Mouse (Mus musculus) testis, adult 2 months (tissue): ENCODE measurements around the gene Folr2.

ENCODE experiments used
- CTCF ChIP-seq: fragments of 200-500 bp; IDR thresholded peaks from 2 replicates; pipeline ENCODE4 v1.5.1; 2012; ENCODE audit warnings: low read depth, mild to moderate bottlenecking, inconsistent platforms, low read length, moderate library complexity; ENCODE audit not compliant: control insufficient read depth, insufficient read depth, insufficient replicate concordance
- POLR2A ChIP-seq: fragments of 200-500 bp; IDR thresholded peaks from 2 replicates; pipeline ENCODE4 v1.6.1; 2012; ENCODE audit warnings: low read depth, mild to moderate bottlenecking, inconsistent platforms, low read length, moderate library complexity; ENCODE audit not compliant: control insufficient read depth

DNA sequence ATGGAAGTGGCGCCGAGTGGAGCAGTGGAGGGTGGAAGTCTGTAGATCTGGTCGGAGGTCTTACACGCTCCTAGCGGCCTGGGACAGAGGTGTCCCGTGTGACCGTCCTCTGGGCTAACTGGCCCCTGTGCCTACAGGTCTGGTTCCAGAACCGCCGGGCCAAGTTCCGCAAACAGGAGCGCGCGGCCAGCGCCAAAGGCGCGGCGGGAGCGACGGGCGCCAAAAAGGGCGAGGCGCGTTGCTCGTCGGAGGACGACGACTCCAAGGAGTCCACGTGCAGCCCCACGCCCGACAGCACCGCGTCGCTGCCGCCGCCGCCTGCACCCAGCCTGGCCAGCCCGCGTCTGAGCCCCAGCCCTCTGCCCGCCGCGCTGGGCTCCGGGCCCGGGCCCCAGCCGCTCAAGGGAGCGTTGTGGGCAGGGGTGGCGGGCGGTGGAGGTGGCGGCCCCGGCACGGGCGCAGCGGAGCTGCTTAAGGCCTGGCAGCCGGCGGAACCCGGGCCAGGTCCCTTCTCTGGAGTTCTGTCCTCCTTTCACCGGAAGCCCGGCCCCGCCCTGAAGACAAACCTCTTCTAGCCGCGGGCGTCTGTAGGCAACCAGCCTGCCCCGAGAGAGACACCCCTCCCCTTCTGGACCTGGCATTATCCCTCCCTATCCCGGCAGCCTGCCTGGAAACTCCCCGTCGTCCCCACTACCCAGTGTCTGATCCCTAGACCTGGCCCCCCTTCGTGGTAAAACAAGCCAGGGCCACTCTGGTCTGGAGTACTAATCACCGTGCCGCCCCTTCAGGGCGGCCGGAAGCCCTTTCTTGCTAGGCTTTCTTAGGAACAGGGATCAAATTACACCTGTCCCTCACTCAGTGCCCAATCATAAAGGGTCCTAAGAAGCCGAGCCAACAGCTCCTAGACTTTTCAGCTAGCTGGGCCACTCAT is 35.2 kb downstream of the Folr2 start:
- no peak for TF ChIP-seq POLR2A
- no peak for TF ChIP-seq CTCF
